Mouse (Mus musculus): ENCODE measurements at regions not wholly inside any gene's neighbourhood (a gene's known extent, or its start where the extent isn't known, plus 50 kb on each side); places are given as distances from the start of the nearest gene placed in this dataset.
"Not testable (repeated sequence)": the region's sequence is repeated elsewhere in the genome, so short reads cannot be mapped to it uniquely, and the experiment has no call there.

DNA sequence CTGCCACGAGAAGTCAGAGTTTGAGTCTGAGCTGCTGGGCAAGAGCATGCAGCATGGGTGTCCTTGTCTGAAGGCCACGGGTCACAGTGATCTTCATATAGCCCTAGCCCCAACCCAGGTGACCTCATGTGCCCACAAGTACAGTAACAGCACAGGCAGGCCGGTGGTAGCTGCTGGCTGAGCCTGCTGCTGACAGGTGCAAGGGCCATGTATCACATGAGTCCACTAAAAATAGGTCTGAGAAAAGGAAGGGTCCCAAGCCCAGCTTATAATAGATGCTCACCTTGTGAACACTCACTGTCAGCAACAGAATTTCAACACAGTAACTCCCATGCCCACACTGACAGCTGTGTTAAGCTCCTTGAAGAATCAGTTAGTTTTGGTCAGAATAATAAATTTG, 136.8 kb upstream of the 1700056E22Rik start:
- no peak for ATAC-seq (ENCODE audit: insufficient number of reproducible peaks, insufficient read depth, low FRiP score, low TSS enrichment, low read depth)
- Histone ChIP-seq H3K4me2 (no peak overlapping the region), H3K9me3 (no peaks in the 10 kb centered on the region), H3K4me1 (replicated peaks) (no peaks in the 10 kb centered on the region), H3K27ac (no peak overlapping the region), H3K36me3 (no peaks in the 10 kb centered on the region), H3K9ac (replicated peaks) (no peak overlapping the region), H3K4me3 (replicated peaks) (no peak overlapping the region), H3K27me3 (peaks cover 4% of the 10 kb centered on the region)
- WGBS = 83% methylated on average over 3 of the region's 3 CpGs

DNA sequence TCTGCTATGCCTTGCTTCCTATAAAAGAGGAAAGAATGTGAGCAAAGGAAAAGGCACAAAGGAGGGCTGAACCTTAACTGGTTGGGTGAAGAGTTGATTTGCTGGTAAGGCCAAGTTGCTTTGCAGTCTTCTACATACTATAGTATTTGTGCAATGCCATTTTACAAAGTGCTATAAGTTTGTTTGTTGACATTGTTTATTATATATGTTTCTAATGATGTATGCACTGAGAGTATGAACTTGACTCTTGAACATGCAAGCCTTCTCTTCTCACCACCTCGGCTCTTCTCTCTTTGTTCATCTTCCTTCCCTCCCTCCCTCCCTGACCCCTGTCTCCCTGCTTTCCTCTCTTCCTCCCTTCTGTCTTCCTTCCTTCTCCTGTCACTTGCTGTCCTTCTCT, 135.9 kb upstream of the 1700056E22Rik start:
- ATAC-seq (ENCODE audit: insufficient number of reproducible peaks, insufficient read depth, low FRiP score, low TSS enrichment, low read depth) = no peak
- Histone ChIP-seq H3K4me3 (replicated peaks) (no peak overlapping the region), H3K9ac (replicated peaks) (no peak overlapping the region), H3K36me3 (no peaks in the 10 kb centered on the region), H3K27ac (no peak overlapping the region), H3K27me3 (no peaks in the 10 kb centered on the region), H3K4me2 (no peak overlapping the region), H3K4me1 (replicated peaks) (no peaks in the 10 kb centered on the region), H3K9me3 (no peaks in the 10 kb centered on the region)
- 53% methylated on average over 1 of the region's 1 CpGs for WGBS

DNA sequence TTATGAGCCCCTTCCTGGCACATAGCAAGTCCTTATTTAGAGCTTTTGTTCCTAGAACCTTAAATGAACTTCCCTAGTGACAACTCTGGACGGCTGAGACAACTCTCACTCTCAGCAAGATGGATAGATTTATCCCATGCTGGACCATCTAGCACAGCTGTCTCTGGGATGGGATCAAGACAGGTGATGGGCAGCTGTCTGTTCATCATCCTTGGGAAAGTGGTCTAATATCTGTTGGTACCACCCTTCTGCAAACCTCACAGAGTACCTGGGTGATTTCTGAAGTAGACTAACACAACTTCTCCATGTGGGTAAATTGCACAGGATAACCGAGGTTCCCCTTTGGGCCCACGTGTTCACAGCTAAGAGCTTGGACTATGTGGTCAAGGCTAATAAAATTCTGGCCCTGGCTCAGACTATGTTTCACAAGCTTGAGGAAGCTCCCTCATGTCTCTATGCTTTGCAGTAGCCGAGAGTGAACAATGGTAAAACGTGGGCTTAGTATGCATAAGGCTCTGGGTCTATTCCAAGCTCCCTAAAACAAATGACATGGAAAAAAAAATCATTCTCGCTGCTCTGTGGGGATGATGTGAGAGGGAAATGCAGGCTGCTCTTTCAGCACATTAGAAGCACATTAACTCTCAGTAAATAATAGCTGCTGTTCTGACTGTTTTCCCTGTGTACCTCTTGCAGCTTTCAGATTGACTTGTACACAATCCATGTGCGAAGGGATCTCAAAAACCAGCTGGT, 135.1 kb upstream of the 1700056E22Rik start:
- no peaks in the 10 kb centered on the region for H3K27me3 ChIP-seq
- H3K4me3 ChIP-seq (replicated peaks) = no peak overlapping the region
- no peak overlapping the region for H3K27ac ChIP-seq
- no peaks in the 10 kb centered on the region for H3K36me3 ChIP-seq
- H3K4me2 ChIP-seq = no peak overlapping the region
- WGBS = 71% methylated on average over 7 of the region's 7 CpGs
- no peaks in the 10 kb centered on the region for H3K9me3 ChIP-seq
- no peak overlapping the region for H3K9ac ChIP-seq (replicated peaks)
- no peak for ATAC-seq (ENCODE audit: insufficient number of reproducible peaks, insufficient read depth, low FRiP score, low TSS enrichment, low read depth)
- H3K4me1 ChIP-seq (replicated peaks) = no peaks in the 10 kb centered on the region

DNA sequence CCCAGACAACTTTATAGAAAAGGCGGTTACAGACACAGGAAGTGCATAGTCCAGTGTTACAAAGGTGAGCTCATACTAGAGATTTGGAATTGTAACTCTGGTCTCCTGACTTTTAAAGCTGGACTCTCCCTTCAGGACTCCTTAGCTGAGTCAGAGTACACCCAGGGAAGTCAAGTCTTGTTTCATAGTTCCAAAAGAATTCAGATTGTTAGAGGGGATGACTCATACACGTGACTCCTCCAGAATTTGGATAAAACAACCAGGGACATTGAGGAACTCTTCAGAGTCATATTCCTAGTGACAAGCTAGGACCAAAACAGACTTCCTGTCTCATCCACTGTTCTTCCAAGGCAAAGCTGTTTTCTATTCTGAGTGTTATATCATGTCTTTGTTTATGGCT, 132.8 kb upstream of the 1700056E22Rik start:
- 75% methylated on average over 2 of the region's 2 CpGs for WGBS
- H3K27me3 ChIP-seq = no peaks in the 10 kb centered on the region
- ATAC-seq (ENCODE audit: insufficient number of reproducible peaks, insufficient read depth, low FRiP score, low TSS enrichment, low read depth) = no peak

DNA sequence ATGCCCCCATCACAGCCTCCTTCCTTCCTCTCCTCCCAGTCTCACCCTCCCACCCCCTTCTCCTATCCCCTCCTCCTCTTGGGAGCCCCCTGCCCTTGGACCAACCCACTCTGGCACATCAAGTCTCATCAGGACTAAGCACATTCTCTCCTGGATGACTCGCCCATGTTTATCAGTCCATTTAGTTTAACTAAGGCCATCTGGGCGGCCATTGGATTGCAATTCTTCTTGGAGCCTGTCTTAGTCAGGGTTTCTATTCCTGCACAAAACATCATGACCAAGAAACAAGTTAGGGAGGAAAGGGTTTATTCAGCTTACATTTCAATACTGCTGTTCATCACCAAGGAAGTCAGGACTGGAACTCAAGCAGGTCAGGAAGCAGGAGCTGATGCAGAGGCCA, 128.4 kb upstream of the 1700056E22Rik start:
- not testable (repeated sequence) for H3K36me3 ChIP-seq; H3K27me3 ChIP-seq; H3K4me3 ChIP-seq (replicated peaks); H3K27ac ChIP-seq; H3K9ac ChIP-seq (replicated peaks); H3K9me3 ChIP-seq; ATAC-seq (ENCODE audit: insufficient number of reproducible peaks, insufficient read depth, low FRiP score, low TSS enrichment, low read depth); H3K4me1 ChIP-seq (replicated peaks); H3K4me2 ChIP-seq
- 77% methylated on average over 2 of the region's 2 CpGs for WGBS

More for the DNA sequence above, 132.8 kb upstream of the 1700056E22Rik start:
- Histone ChIP-seq H3K4me3 (replicated peaks) (no peak overlapping the region), H3K36me3 (no peaks in the 10 kb centered on the region), H3K9ac (replicated peaks) (no peak overlapping the region), H3K4me1 (replicated peaks) (no peaks in the 10 kb centered on the region), H3K9me3 (no peaks in the 10 kb centered on the region), H3K4me2 (no peak overlapping the region), H3K27ac (no peak overlapping the region)

DNA sequence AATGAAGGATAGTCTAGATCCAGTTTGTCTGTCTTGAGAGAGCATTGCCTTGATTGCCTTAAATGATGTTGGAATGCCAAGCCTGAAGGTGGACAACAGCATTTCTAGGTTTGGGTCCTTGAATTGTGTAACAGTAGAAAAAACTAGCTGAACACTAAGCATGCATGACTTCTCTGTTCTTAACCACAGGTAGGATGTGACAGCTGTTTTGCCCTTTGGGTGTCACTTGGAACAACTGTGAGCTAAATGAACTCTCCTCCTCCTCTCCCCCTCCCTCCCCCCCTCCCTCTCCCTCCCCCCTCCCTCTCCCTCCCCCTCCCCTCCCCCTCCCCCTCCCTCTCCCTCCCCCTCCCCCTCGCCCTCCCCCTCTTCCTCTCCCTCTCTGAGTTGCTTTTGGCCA, 113.6 kb upstream of the 1700056E22Rik start:
- Histone ChIP-seq H3K36me3 (no peaks in the 10 kb centered on the region), H3K27ac (no peak overlapping the region), H3K9ac (replicated peaks) (no peak overlapping the region), H3K9me3 (no peaks in the 10 kb centered on the region), H3K27me3 (no peaks in the 10 kb centered on the region), H3K4me3 (replicated peaks) (no peak overlapping the region), H3K4me2 (no peak overlapping the region), H3K4me1 (replicated peaks) (0 out of 2 replicates have a peak, but pooled peaks cover 5% of the 10 kb centered on the region)
- WGBS = no CpG with 5 or more reads among the region's 1 CpGs
- no peak for ATAC-seq (ENCODE audit: insufficient number of reproducible peaks, insufficient read depth, low FRiP score, low TSS enrichment, low read depth)

GRCm38 (mm10) chr1:184142974-184143373, 108.9 kb upstream of the 1700056E22Rik start:
- WGBS = 54% methylated on average over 2 of the region's 2 CpGs
- no peak overlapping the region for H3K27ac ChIP-seq
- no peak overlapping the region for H3K4me3 ChIP-seq (replicated peaks)
- no peak overlapping the region for H3K4me2 ChIP-seq
- H3K27me3 ChIP-seq = no peaks in the 10 kb centered on the region
- no peak overlapping the region for H3K9ac ChIP-seq (replicated peaks)
- 0 out of 2 replicates have a peak, but pooled peaks cover 5% of the 10 kb centered on the region for H3K4me1 ChIP-seq (replicated peaks)
- no peak for ATAC-seq (ENCODE audit: insufficient number of reproducible peaks, insufficient read depth, low FRiP score, low TSS enrichment, low read depth)
- no peaks in the 10 kb centered on the region for H3K9me3 ChIP-seq
- H3K36me3 ChIP-seq = no peaks in the 10 kb centered on the region

DNA sequence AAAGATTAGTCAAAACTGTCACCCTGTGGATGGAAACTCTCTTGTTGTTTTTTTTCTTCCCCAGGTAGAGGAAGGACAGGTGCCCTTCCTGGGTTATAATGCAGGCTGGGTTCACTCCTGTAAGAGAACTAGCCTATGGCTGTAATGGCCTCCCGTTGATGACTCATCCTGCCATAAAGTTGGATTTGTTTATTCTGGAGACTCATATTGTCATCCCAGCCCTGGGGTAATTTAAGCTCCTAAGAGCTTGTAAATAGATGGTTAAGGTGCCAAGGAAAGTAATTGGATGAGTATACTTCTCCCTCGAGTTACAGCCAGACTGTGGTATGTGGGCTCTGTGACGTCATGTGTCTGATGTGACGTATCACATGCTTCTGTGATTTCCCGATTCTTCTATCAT, 106.4 kb upstream of the 1700056E22Rik start:
- WGBS = 47% methylated on average over 5 of the region's 5 CpGs
- H3K9ac ChIP-seq (replicated peaks) = no peak overlapping the region
- 0 out of 2 replicates have a peak, but pooled peaks cover 5% of the 10 kb centered on the region for H3K4me1 ChIP-seq (replicated peaks)
- H3K9me3 ChIP-seq = no peaks in the 10 kb centered on the region
- H3K4me3 ChIP-seq (replicated peaks) = no peak overlapping the region
- no peak overlapping the region for H3K27ac ChIP-seq
- no peak for ATAC-seq (ENCODE audit: insufficient number of reproducible peaks, insufficient read depth, low FRiP score, low TSS enrichment, low read depth)
- H3K4me2 ChIP-seq = no peak overlapping the region
- no peaks in the 10 kb centered on the region for H3K36me3 ChIP-seq
- no peaks in the 10 kb centered on the region for H3K27me3 ChIP-seq

DNA sequence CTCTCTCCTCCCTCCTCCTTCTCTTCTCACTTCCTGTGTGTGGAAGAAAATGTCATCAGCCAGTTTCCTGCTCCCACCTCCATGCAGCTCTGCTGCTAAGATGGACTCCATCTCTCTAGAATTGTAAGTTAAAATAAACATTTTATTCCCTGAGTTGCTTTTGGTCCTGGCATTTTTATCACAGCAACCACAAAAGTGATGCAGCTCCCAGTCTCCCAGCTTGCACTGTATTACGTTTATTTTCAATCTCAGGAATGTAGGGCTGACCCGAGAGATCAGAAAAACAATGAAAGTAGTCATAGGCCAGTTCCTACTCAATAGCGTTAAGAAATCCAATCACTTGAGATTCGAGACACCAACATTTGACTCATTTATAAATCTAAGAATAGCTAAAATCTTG, 106.0 kb upstream of the 1700056E22Rik start:
- Histone ChIP-seq H3K27ac (no peak overlapping the region), H3K27me3 (no peaks in the 10 kb centered on the region), H3K36me3 (no peaks in the 10 kb centered on the region), H3K9ac (replicated peaks) (no peak overlapping the region), H3K4me2 (no peak overlapping the region), H3K9me3 (no peaks in the 10 kb centered on the region), H3K4me3 (replicated peaks) (no peak overlapping the region), H3K4me1 (replicated peaks) (0 out of 2 replicates have a peak, but pooled peaks cover 5% of the 10 kb centered on the region)
- ATAC-seq (ENCODE audit: insufficient number of reproducible peaks, insufficient read depth, low FRiP score, low TSS enrichment, low read depth) = no peak
- WGBS = 80% methylated on average over 4 of the region's 4 CpGs

DNA sequence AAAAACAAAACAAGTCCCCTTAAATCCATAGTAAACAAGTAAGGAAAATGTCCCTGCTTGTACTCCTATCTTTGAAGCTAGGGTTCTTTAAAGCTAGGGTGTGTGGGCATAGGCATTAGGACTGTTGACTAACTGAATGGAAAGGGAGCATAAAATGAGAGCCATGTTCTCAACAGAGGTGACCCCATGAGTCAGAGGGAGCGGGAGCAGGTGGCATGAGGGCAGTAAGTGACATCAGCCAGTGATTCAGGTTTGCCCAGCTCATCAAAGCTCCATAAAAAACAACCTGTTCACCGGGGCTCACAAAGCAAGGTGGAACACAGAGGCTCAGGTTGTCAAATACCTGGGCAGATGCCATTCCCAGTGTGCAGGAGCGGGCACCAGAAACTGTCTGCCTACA, 104.6 kb upstream of the 1700056E22Rik start:
- Histone ChIP-seq H3K4me2 (no peak overlapping the region), H3K9me3 (no peaks in the 10 kb centered on the region), H3K4me3 (replicated peaks) (no peak overlapping the region), H3K27me3 (no peaks in the 10 kb centered on the region), H3K4me1 (replicated peaks) (no peaks in the 10 kb centered on the region), H3K9ac (replicated peaks) (no peak overlapping the region), H3K27ac (no peak overlapping the region), H3K36me3 (no peaks in the 10 kb centered on the region)
- WGBS = 84% methylated on average over 3 of the region's 3 CpGs
- ATAC-seq (ENCODE audit: insufficient number of reproducible peaks, insufficient read depth, low FRiP score, low TSS enrichment, low read depth) = no peak

DNA sequence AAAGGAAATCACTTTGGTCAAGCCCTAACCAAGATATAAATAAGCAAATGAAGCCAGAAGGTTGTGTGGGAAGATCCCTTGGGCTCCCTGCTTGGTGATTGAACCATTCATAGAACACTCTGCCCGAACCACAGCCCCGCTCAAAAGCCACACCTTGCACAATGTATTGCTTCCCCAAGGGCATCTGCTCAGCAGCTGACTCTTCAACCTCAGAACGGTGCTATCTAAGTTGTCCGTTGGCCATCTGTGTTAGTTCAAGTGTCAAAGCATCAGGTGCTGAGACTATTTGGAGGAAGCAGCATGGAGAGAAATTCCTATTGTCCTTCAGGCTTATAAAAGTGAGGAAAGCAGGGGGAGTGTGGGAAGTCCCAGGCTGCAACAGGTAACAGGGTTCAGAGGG, 96.8 kb upstream of the 1700056E22Rik start:
- Histone ChIP-seq H3K4me3 (replicated peaks) (no peak overlapping the region), H3K4me2 (no peak overlapping the region), H3K9me3 (peaks cover 4% of the 10 kb centered on the region; the same call in 1 of the 2 replicates), H3K27me3 (no peaks in the 10 kb centered on the region), H3K36me3 (no peaks in the 10 kb centered on the region), H3K27ac (no peak overlapping the region), H3K4me1 (replicated peaks) (no peaks in the 10 kb centered on the region), H3K9ac (replicated peaks) (no peak overlapping the region)
- 87% methylated on average over 4 of the region's 4 CpGs for WGBS
- no peak for ATAC-seq (ENCODE audit: insufficient number of reproducible peaks, insufficient read depth, low FRiP score, low TSS enrichment, low read depth)

DNA sequence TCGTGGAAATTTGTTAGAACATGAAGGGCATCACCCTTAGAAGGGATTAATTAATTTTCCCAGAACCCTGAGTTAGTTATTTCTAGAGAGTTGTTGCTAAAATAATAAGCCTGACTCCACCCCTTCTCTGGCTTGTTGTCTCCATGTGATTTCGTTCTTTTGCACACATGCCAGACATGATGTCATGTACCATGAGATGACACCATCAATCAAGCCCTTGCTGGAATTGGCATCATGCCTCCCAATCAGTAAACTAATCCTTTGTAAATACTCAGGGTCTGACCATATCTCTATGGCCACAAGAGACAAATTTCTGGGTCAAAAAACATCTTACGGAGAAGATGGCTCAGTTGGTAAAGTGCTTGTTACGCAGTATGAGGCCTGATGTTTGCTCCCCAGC, 93.2 kb upstream of the 1700056E22Rik start:
- Histone ChIP-seq H3K27me3 (no peaks in the 10 kb centered on the region), H3K4me2 (no peak overlapping the region), H3K27ac (no peak overlapping the region), H3K36me3 (no peaks in the 10 kb centered on the region), H3K9ac (replicated peaks) (no peak overlapping the region), H3K4me3 (replicated peaks) (no peak overlapping the region), H3K9me3 (peaks cover 4% of the 10 kb centered on the region; the same call in 1 of the 2 replicates), H3K4me1 (replicated peaks) (no peaks in the 10 kb centered on the region)
- no peak for ATAC-seq (ENCODE audit: insufficient number of reproducible peaks, insufficient read depth, low FRiP score, low TSS enrichment, low read depth)
- 87% methylated on average over 4 of the region's 4 CpGs for WGBS

All from limb, embryonic 12.5 days (tissue).